Mouse (Mus musculus) skeletal muscle tissue, adult 2 months (tissue): Measurements from ENCODE around the gene Btn1a1.

Experiments used
- DNase-seq: peaks from one replicate; pipeline ENCODE4 v3.0.0-alpha.2; 2012; ENCODE audit warnings: low read depth, low spot score

Gene Btn1a1

DNA sequence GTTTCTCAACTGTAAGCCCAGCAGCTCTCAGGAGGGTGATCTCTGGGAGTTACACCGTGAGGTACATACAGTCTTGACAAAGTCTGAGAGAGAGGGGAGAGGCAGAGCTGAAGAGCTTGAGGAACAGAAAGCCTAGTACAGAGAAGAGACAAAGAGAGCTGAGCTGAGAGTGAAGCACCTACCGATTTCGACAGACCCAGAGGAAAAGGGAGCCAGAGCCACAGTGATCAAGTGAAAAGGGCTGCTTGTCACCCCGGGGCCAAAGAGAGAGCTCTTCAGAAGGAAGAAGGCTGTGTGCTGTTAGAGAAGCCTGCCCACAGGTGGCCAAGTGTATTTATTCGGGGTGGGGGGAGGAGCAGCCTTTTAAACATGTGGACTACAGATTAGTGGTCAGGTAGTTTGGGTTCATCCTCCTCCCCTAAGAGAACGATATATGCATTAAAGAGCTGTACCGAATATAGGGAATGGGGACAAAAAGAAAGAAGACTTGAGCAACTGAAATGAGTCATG, at the start of gene Btn1a1:
Btn1a1 (minus strand) TSS at position 302 of the 510 bp plus-strand sequence.
- no peak for DNase-seq

DNA sequence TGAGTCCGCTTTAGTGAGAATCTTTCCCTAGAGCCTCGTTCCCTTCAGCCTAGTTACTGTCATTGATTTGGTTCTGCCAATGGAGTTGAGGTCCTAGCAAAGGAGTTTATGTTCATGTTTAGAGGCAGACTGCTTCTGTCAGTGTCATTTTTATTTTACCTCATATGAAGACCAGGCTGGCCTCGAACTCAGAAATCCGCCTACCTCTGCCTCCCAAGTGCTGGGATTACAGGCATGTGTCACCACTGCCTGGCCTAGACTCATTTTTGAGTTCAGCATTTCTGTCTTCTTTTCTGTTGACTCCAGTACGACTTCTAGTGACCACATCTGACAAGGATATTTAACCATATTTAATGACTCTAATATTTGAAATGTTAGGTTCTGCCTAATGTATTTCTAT, 49.6 kb upstream of the Btn1a1 start:
- no peak for DNase-seq

DNA sequence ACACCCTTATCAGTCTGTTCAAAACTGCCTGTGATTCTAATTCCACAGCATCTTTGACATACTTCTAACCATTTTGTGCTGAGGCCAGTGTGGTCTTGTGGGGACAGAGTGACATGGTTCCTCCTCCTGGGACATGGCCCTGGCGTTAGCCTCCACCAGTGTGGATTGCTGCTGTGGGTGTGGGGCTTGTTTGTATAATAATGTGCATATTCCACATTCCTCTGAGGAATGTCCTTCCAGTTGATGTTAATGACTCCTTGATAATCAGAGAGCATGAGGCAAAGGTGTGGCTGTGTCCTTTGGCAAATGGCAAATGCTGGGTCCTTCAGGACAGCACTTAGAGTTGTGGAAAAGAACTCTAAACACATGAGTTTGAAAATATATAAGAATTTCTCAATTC, 47.8 kb upstream of the Btn1a1 start:
- DNase-seq: no peak

DNA sequence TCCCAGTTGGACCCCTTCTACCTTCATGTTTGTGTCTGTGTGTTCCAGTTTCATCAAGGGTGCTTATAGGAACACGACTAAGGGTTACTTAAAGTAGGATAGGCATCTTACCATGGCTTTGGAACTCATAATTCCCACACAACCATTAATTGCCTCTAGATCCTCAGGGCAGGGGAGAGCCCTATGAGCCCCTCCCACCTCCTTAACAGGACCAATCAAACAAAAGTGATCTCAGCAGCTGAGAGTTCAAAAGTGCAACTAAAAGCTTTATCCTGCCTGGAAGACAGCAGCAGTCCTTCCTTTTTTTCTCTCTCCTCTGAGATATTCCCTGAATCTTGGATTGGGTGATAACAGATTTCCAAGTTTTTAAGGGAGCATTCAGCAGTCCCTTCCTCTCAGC, 44.4 kb upstream of the Btn1a1 start:
- DNase-seq: no peak

DNA sequence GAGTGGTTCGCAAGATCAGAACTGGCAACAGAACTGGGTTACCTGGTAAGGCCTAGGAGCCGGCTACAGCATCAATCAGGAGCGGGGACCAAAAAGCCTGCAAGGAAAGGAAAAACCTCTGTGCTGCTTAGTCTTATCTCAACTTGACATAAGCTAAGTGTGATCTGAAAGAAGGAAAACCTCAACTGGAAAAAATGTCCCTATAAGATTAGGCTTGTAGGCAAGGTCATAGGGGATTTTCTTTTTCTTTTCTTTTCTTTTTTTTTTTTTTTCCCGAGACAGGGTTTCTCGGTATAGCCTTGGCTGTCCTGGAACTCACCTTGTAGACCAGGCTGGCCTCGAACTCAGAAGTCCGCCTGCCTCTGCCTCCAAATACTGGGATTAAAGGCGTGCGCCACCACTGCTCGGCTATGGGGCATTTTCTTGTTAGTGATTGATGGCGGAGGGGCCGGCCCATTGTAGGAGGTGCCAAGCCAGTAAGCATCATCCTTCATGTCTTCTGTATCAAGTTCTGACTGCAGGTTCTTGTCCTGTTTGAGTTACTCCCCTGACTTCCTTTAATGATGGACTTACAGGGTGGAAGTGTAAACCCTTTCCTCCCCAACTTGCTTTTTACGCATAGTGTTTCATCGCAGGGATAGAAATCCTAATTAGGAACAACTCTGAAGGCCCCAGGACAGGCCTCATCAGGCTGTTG, 41.3 kb upstream of the Btn1a1 start:
- no peak for DNase-seq

DNA sequence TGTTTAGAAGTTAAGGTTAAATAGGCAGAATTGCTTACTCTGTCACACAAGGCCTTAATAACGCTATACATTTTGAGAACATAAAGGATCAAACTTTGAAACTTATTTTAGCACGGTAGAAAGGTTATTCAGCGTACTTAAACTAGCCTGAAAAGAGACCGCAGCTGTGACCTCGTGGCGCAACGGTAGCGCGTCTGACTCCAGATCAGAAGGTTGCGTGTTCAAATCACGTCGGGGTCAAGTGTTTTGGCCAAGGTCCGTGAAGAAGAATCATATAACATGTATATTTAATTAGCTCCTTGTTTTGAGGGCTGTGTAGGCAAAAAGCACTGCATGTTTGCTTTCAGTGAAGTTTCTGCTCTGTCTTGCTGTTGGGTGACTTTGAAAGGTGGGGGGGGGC, 40.6 kb upstream of the Btn1a1 start:
- no peak for DNase-seq

DNA sequence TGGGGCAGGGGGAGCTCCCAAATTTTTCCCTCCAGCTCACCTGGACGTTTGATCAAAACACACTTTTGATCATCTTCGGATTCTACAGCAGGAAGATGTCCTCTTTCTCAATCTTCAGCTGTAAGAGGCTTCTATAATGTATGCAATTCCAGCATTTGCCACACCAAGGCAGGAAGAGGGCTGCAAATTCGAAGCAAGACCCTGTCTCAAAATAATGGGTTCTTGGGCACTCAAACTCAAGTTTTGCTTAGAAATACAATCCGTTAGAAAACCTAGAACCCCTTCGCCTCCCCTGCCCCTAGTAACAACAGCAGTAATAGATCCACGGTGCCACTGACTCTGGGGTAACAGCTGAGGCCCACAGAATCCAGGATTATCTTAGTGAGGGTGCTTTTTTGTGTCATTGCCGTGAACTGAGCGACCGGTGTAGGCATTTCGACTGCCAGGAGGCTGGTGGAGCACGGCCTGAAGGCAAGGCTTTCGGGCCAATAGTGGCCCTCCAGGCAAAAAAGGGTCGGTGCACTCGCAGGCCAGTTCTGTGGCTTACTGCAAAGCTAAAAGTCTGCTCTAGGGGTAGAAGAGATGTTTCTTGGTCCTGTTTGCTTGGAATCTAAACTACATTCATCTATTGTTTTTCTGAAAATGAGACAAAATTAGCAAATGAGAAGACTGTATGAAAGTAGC, 40.1 kb upstream of the Btn1a1 start:
- no peak for DNase-seq

DNA sequence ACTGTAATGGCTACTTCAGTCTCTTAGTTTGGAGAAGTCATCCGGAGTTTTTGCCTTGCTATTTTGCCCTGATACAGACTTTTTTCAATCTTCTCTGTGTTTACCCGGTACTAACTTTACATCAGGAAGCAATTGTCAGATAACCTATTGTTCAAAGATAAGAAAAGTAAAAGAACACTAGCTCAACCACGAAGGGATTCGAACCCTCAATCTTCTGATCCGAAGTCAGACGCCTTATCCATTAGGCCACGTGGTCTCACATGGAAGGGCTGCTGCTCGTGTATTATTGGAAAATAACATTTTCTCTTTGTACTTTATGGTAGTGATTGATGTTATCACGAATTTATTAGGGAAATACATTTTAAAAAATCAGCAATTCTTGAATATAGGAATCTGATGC, 38.1 kb upstream of the Btn1a1 start:
- DNase-seq: peak; percentile 10

DNA sequence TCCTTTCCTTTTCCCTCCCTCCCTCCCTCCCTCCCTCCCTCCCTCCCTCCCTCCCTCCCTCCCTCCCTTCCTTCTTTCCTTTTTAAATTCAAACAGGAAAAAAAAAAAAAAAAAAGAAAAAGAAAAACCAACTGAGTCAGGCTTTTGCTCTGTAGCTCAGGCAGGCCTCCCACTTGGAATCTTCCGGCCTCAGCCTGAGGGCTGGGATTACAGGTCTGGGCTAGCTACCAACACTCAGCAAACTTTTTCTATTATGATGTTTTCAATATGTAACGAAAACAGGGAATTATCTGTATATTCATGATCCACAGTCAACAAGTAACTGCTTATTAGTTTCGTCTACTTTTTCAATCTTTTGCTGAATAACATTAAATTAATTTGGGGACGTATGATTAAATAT, 37.2 kb upstream of the Btn1a1 start:
- no peak for DNase-seq

DNA sequence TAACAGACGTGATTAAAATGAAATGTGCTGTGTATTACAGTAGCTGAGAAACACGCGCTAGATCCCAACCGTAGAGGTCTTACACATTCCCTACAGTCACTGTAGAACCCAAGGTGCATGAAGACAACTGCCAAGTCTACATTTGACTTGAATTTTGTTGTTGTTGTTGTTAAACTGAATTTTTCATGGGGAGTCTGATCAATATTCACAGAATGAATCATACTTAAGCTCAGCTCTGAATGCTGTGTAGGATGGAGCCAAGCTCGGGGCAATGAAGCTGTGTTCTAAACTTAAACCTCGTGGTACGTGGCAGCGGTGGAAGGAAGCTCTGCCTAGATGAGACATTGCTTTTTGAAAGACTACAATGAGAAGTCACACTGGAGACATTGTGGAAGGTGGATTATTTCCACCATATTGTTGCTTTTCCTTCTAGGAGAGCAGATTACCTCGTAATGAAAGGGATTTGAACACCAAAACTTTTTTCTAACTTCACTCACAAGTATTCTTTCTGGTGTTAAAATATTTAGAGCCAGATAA, 36.4 kb upstream of the Btn1a1 start:
- DNase-seq: no peak

DNA sequence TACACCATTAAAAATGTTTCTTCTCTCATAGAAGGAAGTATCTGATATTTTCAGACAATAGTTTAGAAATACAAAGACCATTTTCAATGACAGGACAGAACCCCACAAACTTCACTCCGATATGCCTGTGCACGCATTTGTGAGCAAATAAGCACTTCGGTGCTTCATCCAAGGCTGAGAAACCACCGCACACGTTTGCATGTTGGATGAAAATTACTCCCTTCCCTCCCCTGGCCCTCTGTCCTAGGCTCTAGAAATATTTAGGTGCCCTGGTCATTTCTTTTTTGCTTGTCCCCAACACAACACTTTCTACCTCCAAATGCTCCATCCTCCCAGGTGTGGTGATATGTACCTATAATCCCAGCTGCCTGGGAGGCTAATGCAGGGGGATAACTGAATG, 35.8 kb upstream of the Btn1a1 start:
- no peak for DNase-seq

DNA sequence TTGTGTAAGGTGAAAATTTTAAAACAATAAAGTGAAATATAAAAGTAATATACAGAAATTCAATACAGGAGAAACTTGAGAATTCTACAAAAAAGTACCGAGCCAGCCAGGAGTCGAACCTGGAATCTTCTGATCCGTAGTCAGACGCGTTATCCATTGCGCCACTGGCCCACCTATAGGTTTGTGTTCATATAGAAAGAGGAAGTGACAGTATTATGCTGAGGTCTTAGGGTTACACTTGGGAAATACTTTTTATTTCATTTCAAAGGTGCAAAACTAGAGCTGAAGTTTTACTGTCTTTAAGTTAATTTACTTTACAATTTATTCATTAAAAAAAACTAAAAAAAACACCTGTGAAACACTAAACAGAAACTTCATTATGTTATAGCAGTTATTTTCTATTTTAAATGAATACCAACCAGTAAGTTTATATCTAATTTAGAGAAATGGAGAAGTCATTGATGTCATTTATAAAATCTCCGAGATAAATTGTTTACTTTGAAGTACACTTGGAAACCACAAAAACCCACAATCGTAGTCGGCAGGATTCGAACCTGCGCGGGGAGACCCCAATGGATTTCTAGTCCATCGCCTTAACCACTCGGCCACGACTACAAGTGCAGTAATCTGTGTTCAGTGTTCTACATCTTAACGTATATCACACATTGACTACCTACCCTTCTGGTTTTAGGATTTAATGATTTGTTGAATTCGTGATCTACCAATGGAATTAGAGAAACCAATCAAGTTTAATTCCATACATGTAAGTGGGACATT, 34.9 kb upstream of the Btn1a1 start:
- DNase-seq: peak; percentile 8

DNA sequence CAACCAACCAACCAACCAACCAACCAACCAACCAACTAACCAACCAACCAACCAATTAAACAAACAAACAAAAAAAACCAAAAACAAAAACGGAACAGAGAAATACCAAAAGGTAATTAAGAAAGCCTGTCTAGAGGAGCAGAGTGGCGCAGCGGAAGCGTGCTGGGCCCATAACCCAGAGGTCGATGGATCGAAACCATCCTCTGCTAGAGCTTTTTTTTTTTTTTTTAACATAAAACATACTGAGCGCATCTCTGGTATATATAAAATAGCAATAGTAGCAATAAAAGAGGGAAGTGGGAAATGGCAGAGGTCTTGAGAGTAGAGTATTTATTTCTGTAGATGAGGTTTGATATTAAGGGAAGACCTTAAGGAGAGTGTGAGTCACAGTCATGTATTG, 34.2 kb upstream of the Btn1a1 start:
- no peak for DNase-seq

DNA sequence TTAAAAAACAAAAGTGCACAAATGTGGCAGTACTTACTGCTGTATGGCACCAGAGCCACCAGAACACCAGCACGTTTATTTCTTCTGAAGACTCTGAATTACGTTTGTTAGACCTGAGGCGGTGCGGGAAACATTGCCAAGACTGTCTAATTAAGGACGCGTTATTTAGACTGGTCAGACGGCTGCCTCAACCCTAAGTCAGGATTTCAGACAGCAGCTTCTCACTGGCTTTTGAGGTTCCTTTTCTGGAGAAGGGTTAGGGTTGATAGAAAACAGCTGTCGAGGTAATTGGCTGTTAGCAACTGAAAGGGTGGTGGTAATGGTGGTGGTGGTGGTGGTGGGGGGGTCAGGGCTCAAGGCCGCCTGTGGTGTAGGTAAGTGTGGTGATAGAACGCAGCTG, 33.0 kb upstream of the Btn1a1 start:
- no peak for DNase-seq

DNA sequence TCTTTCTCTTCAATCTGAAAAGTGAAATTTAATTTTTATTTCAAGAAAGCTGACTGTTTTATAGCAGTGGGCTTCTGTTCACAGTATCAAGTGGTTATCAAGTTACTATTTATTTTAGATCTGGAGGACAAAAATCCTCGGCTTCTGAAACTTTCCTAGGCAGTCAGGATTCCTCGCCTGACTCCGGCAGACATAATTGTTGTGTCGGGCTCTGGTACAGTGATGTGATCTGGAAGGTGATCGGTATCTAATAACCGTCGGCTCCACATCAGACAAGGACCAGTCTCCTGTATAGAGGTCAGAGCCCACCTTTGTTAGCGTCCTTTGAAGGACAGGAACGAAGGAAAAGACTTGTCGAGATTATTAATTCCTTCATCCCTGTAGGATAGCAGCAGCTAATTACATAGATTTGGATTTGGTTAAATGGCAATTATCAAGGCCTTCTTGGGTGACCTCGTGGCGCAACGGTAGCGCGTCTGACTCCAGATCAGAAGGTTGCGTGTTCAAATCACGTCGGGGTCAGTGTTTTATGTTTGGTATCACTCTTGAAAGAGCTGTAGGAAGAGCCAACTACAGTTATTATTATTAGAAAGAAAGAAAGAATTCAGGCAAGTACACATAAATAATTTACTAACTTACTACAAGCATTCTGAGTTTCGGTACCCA, 32.1 kb upstream of the Btn1a1 start:
- no peak for DNase-seq

DNA sequence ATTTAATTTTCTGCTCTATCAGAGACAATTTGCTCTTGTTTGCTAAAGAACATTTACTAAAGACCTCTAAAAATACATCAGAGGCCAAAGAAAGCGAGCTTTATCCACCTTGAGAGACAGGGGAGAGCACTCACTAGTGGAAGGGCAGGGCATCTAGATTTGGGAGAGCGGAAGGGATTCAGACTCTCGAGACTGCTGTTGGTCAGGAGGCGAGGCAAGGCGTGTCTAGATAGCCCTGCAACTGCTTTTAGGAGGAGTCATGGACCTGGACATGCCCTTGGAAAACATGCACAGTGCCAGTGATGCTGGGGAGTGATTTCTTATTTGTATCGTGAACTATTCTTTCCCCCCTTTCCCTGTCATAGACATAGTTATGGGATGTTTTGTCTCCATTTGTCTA, 29.8 kb upstream of the Btn1a1 start:
- no peak for DNase-seq

DNA sequence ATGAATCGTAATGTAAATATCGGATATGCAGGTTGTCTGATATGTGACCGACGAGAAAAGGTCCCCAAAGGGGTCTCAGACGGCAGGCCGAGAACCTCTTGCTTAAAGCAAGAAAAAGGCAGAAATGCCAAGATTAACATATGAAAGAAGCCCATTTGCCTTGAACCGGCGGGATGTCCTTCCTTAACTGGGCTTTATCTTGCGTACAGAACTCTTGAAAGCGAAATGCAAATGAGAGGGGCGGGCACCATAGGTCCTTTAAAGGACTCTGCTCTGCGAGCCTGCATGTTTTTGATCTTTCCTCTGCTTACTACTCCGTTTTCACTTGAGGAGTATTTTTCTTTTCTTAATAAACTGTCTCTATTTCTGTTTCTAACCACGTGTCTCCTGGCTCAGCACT, 26.3 kb upstream of the Btn1a1 start:
- no peak for DNase-seq

DNA sequence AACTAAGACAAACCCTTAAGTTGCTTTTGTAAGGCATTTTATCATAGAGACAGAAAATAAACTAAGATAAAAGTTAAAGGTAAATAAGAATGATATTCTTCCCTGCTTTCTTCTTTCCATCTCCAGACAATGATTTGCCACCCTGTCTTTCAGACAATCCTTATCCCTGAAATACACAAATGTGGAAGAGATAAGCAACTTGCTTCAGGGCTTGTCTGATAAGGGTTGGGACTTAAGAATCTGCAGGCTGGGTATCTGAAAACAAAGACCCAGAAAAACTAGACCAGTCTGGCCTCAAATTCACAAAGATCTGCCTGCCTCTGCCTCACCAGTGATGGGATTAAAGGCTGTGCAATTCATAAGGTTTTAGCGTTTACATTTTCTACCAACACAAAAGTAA, 25.6 kb upstream of the Btn1a1 start:
- no peak for DNase-seq

DNA sequence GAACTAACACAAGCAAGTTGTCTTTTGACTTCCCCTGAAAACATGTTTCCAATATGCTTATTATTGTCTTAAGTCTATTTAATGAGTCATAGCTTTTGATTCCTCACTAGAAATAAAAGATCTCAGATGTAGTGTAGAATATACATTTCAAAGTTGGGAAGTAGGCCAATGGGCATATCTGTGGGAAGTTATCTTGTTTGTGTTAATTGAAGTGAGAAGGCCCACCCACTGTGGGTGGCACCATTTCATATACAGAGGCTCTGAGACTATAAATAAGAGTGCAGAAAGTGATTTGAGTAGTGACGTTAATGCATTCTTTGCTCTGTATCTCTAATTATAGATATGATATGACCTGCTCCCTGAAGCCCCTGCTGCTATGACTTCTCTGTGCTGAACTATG, 25.2 kb upstream of the Btn1a1 start:
- DNase-seq: no peak

DNA sequence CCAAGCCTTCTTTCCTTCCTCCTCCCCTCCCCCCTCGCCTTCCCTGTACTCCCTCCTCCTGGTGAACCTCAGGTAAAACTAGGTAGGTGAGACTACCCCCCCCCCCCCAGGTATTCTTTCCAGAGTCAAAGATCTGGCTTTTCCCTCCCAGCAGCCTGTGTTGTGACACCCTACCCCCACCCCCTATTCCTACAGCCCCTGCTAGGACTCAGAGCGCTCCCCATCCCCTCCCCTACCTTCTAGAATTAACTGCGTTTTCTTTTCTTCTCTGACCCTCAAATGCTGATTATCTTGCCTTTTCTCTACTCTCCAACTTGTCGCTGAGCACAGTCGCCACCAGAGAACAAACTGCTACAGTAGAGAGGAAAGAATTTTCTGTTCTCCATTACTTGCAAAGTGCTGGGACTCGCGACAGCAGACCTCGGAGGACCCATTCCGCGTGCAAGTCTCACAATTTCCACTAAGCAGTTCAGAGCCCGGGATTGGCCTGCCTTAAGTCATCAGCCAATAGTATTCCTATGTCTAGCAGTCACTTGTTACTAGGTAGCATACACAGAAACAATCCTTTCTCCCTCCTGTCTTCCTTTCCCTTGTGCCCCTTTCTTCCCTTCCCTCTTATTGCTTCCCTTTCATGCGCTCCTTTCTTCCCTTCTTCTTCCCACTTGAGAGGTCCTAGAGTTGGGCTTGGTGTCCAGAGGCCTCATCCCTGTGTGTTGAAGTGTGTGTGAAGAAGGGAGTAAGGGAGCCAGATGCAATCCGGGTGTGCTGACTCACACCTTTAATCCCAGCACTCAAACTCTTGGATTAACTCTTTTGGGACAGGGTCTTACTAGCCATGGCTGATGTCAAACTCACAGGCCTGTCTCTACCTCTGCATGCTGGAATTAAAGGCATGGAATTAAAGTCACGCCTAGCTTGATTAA, 23.0 kb upstream of the Btn1a1 start, which contains the start of gene Btn2a2:
Btn2a2 (minus strand) TSS at position 458 of the 923 bp plus-strand sequence.
- peak; percentile 59 for DNase-seq

DNA sequence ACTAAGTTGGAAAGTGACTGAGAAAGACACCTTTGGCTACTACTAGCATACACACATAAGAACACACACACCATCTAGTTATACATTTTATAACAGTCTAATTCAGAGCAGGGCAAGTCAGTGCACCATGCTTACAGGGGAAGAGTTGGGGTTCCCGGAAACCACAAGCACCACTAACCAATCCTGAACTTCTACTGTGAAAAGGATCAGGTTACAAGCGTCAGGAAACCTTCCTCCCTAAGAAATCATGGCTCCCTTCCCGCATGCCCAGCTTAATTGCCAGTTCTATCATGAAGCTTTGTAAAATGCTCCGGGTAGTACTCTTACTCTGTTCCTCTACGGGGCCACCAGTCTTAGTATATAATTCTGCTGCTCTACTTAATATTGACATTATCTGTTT, 19.6 kb upstream of the Btn1a1 start:
- DNase-seq: no peak
